Mouse (Mus musculus) heart, postnatal 10 days (tissue): ENCODE measurements at regions not wholly inside any gene's neighbourhood (a gene's known extent, or its start where the extent isn't known, plus 50 kb on each side); places are given as distances from the start of the nearest gene placed in this dataset.

Experiments
- DNase-seq, 2 experiments: peaks; one replicate each; pipeline ENCODE4 v3.0.0; 2021
- intact Hi-C: fragments of 180-260 bp; cut with DNase I; formaldehyde crosslinking; loops from one replicate; pipeline ENCODE4 v1.15.1; 2025

GRCm38 (mm10) chr2:61250068-61250800 lies 287.2 kb upstream of the Rbms1 start:
- intact Hi-C loops, result no loop called here
- DNase-seq, result no peak

- intact Hi-C loops, result loop anchor here (5.0 kb wide), 1 partner anchor 176 kb away; no protein-coding TSS in a partner anchor
- DNase-seq, result no peak
Observed at GRCm38 (mm10) chr2:61247956-61248355, 285.0 kb upstream of the Rbms1 start.

GRCm38 (mm10) chr2:61247336-61247735 lies 284.3 kb upstream of the Rbms1 start:
- intact Hi-C loops, result loop anchor here (5.0 kb wide), 1 partner anchor 175 kb away; no protein-coding TSS in a partner anchor
- no peak for DNase-seq

DNA sequence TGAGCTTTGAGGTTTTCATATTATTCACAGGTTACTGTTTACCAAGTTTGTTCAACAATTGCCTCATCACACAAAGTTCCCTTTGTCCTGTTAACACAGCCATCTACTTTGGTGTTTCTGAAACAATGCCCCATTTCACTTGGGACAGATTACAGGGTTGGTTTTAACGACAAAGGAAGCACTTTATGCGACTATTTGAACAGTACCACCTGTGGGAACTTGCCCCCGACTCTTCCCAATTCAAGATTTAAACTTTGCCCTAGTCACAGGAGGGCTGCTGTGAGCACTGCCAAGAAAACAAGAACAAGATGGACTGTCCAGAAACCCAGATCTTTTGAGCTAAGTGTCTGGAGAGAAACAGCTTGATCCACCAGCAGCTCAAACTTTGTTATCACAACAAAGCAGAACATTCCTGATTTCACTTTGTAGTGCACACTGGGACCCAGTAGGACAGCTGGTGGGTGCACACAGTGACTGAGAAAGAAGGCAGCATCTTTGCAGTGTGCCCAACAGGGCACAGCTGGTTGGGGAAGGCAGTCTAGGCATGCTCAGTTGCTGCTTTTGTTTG lies 283.8 kb upstream of the Rbms1 start:
- peak in 1 of 2 experiments; percentile 11 for DNase-seq
- intact Hi-C loops, result loop anchor here (5.0 kb wide), 1 partner anchor 174 kb away; no protein-coding TSS in a partner anchor

- intact Hi-C loops, result loop anchor here (5.0 kb wide), 1 partner anchor 173 kb away; no protein-coding TSS in a partner anchor
- no peak for DNase-seq
Observed at GRCm38 (mm10) chr2:61245526-61245925, 282.5 kb upstream of the Rbms1 start.

GRCm38 (mm10) chr2:61221676-61222075 lies 258.7 kb upstream of the Rbms1 start:
- peak; percentile 37 to 63 for DNase-seq
- intact Hi-C loops, result no loop called here

- DNase-seq, result no peak
- intact Hi-C loops, result no loop called here
Observed at GRCm38 (mm10) chr2:61221157-61221556, 258.2 kb upstream of the Rbms1 start.

DNA sequence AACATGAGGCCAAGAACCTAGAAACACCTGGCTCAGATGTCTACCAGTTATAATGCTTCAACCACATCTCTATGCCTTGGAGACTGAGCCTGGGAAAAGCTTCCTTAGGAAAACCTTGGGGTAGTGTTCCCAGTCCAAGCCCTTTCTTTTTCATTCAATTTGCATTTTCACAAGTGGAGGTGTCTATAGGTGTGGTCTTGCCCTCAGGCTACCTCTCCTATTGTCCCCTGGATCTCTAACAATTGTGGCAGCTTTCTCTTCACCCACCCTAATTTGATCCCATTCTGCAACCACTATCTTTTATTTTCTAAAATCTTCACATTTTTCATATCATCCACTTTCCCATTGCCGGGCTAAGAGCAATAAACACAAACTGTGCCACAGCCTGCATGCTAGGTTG lies 251.0 kb upstream of the Rbms1 start:
- DNase-seq, result no peak
- intact Hi-C loops, result no loop called here

- intact Hi-C loops, result no loop called here
- no peak for DNase-seq
Observed at GRCm38 (mm10) chr2:61201387-61201786, 238.4 kb upstream of the Rbms1 start.

DNA sequence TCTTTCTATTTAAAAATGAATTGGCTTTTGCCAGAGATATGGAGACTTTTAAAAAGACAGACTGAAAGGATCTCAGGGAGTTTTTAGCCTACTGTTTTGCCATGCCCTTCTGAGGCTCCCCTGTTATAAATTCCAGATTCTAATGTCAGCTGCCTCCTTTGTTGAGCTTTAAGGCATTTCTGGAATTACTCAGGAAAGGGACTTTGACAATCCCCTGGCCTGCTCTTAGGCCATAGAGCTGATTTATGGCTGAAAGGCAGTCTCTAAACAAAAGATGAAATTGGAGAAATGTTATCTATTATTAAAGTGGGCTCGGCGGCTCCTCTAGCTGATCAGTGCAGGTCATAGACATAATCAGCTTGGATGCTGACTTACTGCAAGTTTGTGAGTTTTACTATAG lies 231.0 kb upstream of the Rbms1 start:
- no peak for DNase-seq
- intact Hi-C loops, result no loop called here

GRCm38 (mm10) chr2:61182424-61182979 lies 219.5 kb upstream of the Rbms1 start:
- intact Hi-C loops, result no loop called here
- DNase-seq, result no peak

GRCm38 (mm10) chr2:61177801-61178200 lies 214.8 kb upstream of the Rbms1 start:
- intact Hi-C loops, result no loop called here
- no peak for DNase-seq

GRCm38 (mm10) chr2:61176807-61177206 lies 213.8 kb upstream of the Rbms1 start:
- peak; percentile 14 to 19 for DNase-seq
- intact Hi-C loops, result no loop called here

GRCm38 (mm10) chr2:61173581-61173980 lies 210.6 kb upstream of the Rbms1 start:
- intact Hi-C loops, result no loop called here
- DNase-seq, result no peak

DNA sequence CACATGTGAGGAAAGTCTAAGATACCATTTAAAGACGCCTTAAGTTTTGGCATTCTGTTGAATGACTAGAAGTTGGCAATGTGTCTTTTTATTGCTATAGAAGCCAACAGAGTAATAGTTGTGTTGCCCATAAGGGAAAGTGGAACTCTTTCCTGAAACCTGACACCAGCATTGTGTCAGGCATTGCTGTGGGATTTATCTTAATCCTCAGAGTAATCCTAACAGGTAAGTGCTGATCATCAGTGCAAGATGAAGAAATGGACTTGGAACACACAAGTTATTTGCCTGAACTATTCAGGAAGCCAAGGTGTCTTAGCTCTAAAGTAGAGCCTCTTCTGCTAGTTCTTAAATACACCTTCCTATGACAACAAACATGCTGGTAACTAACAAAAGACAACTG lies 198.3 kb upstream of the Rbms1 start:
- no peak for DNase-seq
- intact Hi-C loops, result no loop called here

GRCm38 (mm10) chr2:61159761-61160160 lies 196.8 kb upstream of the Rbms1 start:
- no peak for DNase-seq
- intact Hi-C loops, result no loop called here

GRCm38 (mm10) chr2:61138998-61139631 lies 176.1 kb upstream of the Rbms1 start:
- peak; percentile 65 to 74 for DNase-seq
- intact Hi-C loops, result loop anchor here (5.0 kb wide), 1 partner anchor 263 kb away; no protein-coding TSS in a partner anchor

- intact Hi-C loops, result loop anchor here (5.0 kb wide), 1 partner anchor 264 kb away; no protein-coding TSS in a partner anchor
Observed at GRCm38 (mm10) chr2:61138625-61138997, 175.6 kb upstream of the Rbms1 start.

DNA sequence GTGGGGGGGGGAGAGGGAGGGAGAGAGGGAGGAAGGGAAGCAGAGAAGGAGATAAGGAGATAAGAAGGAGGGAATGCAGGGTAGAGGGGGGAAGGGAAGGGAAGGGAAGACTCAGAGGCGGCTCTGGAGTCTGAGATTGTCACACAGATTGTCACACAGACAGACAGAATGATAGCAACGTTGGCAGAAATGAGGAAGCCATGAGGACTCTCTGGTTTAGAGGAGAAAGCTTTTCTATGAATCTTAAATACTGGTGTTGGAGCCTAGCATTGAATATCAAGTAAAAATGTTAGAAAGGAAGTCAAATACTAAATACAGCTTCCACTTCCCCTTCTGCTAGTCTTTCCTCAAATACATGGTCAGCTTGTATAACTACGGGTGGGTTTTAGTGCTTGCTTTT lies 174.4 kb upstream of the Rbms1 start:
- intact Hi-C loops, result loop anchor here (5.0 kb wide), 1 partner anchor 265 kb away; no protein-coding TSS in a partner anchor

More at GRCm38 (mm10) chr2:61138625-61138997, 175.6 kb upstream of the Rbms1 start:
- peak; percentile 35 to 53 for DNase-seq

DNA sequence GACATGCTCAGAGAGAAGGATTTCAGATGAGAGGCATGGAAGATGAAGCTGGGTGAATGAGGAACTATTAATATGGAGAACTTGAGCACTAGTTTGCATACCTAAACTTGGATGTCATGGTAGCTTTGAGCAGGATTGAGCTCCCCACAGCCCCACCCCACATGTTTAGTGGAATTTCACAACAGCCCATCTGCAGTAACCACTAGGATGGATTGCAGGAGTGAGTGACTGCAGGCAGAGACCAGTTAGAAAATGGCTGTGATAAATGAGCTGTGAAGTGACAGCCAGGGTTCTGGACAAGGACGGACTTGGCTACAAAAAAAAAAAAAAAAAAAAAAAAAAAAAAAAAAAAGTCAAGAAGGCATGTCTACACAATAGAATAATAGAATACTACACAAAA lies 173.9 kb upstream of the Rbms1 start:
- peak; percentile 12 to 15 for DNase-seq
- intact Hi-C loops, result loop anchor here (5.0 kb wide), 1 partner anchor 265 kb away; no protein-coding TSS in a partner anchor

More for the DNA sequence above, 174.4 kb upstream of the Rbms1 start:
- no peak for DNase-seq
